Mouse (Mus musculus) kidney, adult 8-10 months (tissue): ENCODE measurements around the gene Mmp2.
"Not testable (repeated sequence)": the region's sequence is repeated elsewhere in the genome, so short reads cannot be mapped to it uniquely, and the experiment has no call there.

Source experiments
- DNase-seq, 2 experiments: peaks; one replicate each; pipeline ENCODE4 v3.0.0; 2022

Gene Mmp2

GRCm38 (mm10) chr8:92839161-92839560 is 12.1 kb downstream of the Mmp2 start:
- DNase-seq, result no peak

- DNase-seq, result peak in 1 of 2 experiments; percentile 12
Observed at GRCm38 (mm10) chr8:92839876-92840275, 12.8 kb downstream of the Mmp2 start.

GRCm38 (mm10) chr8:92846684-92847083 is 19.6 kb downstream of the Mmp2 start:
- DNase-seq, result no peak

- peak in 1 of 2 experiments; percentile 5 for DNase-seq
Observed at GRCm38 (mm10) chr8:92847299-92847698, 20.2 kb downstream of the Mmp2 start.

GRCm38 (mm10) chr8:92849261-92849660 is 22.2 kb downstream of the Mmp2 start:
- no peak for DNase-seq

GRCm38 (mm10) chr8:92850239-92850638 is 23.1 kb downstream of the Mmp2 start:
- peak; percentile 66 to 71 for DNase-seq

- DNase-seq, result no peak
Observed at GRCm38 (mm10) chr8:92851381-92851780, 24.3 kb downstream of the Mmp2 start.

- no peak for DNase-seq
Observed at GRCm38 (mm10) chr8:92853188-92853983, 26.3 kb downstream of the Mmp2 start.

GRCm38 (mm10) chr8:92854673-92855072 is 27.6 kb downstream of the Mmp2 start:
- DNase-seq, result no peak

GRCm38 (mm10) chr8:92855171-92855894 is 28.2 kb downstream of the Mmp2 start, which contains the start of gene Lpcat2:
Gene Lpcat2, plus strand, starts transcription at chr8:92855339.
- peak; percentile 41 to 67 for DNase-seq

GRCm38 (mm10) chr8:92856273-92856986 is 29.3 kb downstream of the Mmp2 start:
- DNase-seq, result no peak

- no peak for DNase-seq
Observed at GRCm38 (mm10) chr8:92858475-92859182, 31.5 kb downstream of the Mmp2 start.

- DNase-seq, result no peak
Observed at GRCm38 (mm10) chr8:92861977-92862376, 34.9 kb downstream of the Mmp2 start.

- DNase-seq, result no peak
Observed at GRCm38 (mm10) chr8:92870281-92870680, 43.2 kb downstream of the Mmp2 start.

- DNase-seq, result no peak
Observed at GRCm38 (mm10) chr8:92872063-92872759, 45.1 kb downstream of the Mmp2 start.

- no peak for DNase-seq
Observed at GRCm38 (mm10) chr8:92875795-92876194, 48.7 kb downstream of the Mmp2 start.

- no peak for DNase-seq
Observed at GRCm38 (mm10) chr8:92881247-92881646, 54.2 kb downstream of the Mmp2 start.

- DNase-seq, result peak in 1 of 2 experiments; percentile 9
Observed at GRCm38 (mm10) chr8:92883771-92884170, 56.7 kb downstream of the Mmp2 start.

- not testable (repeated sequence) for DNase-seq
Observed at GRCm38 (mm10) chr8:92892216-92892615, 65.1 kb downstream of the Mmp2 start.

- DNase-seq, result no peak
Observed at GRCm38 (mm10) chr8:92893870-92894269, 66.8 kb downstream of the Mmp2 start.

- no peak for DNase-seq
Observed at GRCm38 (mm10) chr8:92895053-92895452, 68.0 kb downstream of the Mmp2 start.

GRCm38 (mm10) chr8:92896056-92896455 is 69.0 kb downstream of the Mmp2 start:
- DNase-seq, result no peak
